Mouse (Mus musculus): ENCODE measurements around the gene Tspan14. TPM values are rescaled to one million over a fixed set of nuclear protein-coding genes. Genes with fewer than 3 reads are reported as not detected.

Gene Tspan14
- total RNA-seq, 4 experiments from 2014 or later = 37.0 to 49.9 (median 44.1) TPM

GRCm38 (mm10) chr14:40886428-40887202 is 80.0 kb downstream of the Tspan14 start:
- DNase-seq (ENCODE audit: low spot score in 2 of 2) = no peak

- DNase-seq (ENCODE audit: low spot score in 2 of 2) = no peak
Measured at GRCm38 (mm10) chr14:40885752-40886151, 80.9 kb downstream of the Tspan14 start.

- peak in 1 of 2 experiments; percentile 52 for DNase-seq (ENCODE audit: low spot score in 2 of 2)
Measured at GRCm38 (mm10) chr14:40885225-40885624, 81.4 kb downstream of the Tspan14 start.

GRCm38 (mm10) chr14:40874565-40874964 is 92.0 kb downstream of the Tspan14 start:
- DNase-seq (ENCODE audit: low spot score in 2 of 2) = no peak

GRCm38 (mm10) chr14:40873961-40874360 is 92.6 kb downstream of the Tspan14 start:
- DNase-seq (ENCODE audit: low spot score in 2 of 2) = no peak

- DNase-seq (ENCODE audit: low spot score in 2 of 2) = no peak
Measured at GRCm38 (mm10) chr14:40870598-40870997, 96.0 kb downstream of the Tspan14 start.

- no peak for DNase-seq (ENCODE audit: low spot score in 2 of 2)
Measured at GRCm38 (mm10) chr14:40864811-40865514, 101.6 kb downstream of the Tspan14 start.

GRCm38 (mm10) chr14:40863659-40864058 is 102.9 kb downstream of the Tspan14 start:
- no peak for DNase-seq (ENCODE audit: low spot score in 2 of 2)

- DNase-seq (ENCODE audit: low spot score in 2 of 2) = no peak
Measured at GRCm38 (mm10) chr14:40863022-40863421, 103.6 kb downstream of the Tspan14 start.

Other genes starting within 250 kb of the Tspan14 start
- gene Sh2d4b, start 73.5 kb downstream of the Tspan14 start, total RNA-seq (2022) = 1 to 10 TPM; 2.5 to 3.5 (median 3.0) TPM
- 100 to 1,000 TPM; 121 to 133 (median 125) TPM for gene Fam213a, start 47.0 kb upstream of the Tspan14 start, total RNA-seq (2022)
- 1 to 10 TPM in 2 of 4 experiments, under 1 TPM in 2; 0.78 to 1.3 (median 0.98) TPM for gene Dydc2, start 102.4 kb upstream of the Tspan14 start, total RNA-seq (2022)
- gene Dydc1, start 106.1 kb upstream of the Tspan14 start, total RNA-seq (2022) = not detected
- gene Mat1a, start 138.2 kb upstream of the Tspan14 start, total RNA-seq (2022) = not detected
- not detected for gene Sftpa1, start 165.0 kb upstream of the Tspan14 start, total RNA-seq (2022)
- not detected for gene Mbl1, start 184.7 kb upstream of the Tspan14 start, total RNA-seq (2022)
- not detected for gene Sftpd, start 218.3 kb upstream of the Tspan14 start, total RNA-seq (2022)

Data from left cerebral cortex, adult 8-10 months (tissue).